Mouse (Mus musculus) 3T3-L1 (cell line): ENCODE results near the gene Arl4d.
A peak's percentile ranks its signal among the peaks of the same experiment; 100 is the strongest.
"Not testable (repeated sequence)": the region's sequence is repeated elsewhere in the genome, so short reads cannot be mapped to it uniquely, and the experiment has no call there.

ENCODE experiments used
- DNase-seq: peaks from one replicate; pipeline ENCODE4 v3.0.0-alpha.2; 2015; ENCODE audit warnings: low read depth, low spot score

Arl4d gene

GRCm38 (mm10) chr11:101664825-101665635 lies at the start of gene Arl4d:
TSS of gene Arl4d (plus strand) at chr11:101665541.
- DNase-seq, result peak; percentile 89

DNA sequence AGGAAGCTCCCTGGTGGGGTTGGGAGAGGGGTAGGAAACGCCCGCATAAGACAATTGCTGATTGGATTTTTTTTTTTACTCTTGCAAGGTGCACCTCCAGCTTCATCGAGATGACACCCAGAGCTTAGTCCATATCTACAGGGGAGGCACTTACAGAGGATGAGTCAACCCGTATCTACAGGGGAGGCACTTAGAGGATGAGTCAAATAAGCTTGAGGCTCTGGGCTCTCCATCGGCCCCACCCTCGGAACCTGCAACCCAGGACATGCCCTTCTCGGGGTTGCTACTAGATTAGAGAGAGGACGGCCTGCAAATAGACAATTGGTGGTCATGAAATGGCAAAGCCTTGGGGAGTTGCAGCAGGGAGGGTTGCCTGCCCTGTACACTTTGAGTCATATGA lies 49.2 kb upstream of the Arl4d start:
- no peak for DNase-seq

GRCm38 (mm10) chr11:101616948-101617767 lies 48.2 kb upstream of the Arl4d start:
- no peak for DNase-seq

GRCm38 (mm10) chr11:101617849-101618248 lies 47.5 kb upstream of the Arl4d start:
- peak; percentile 47 for DNase-seq

DNA sequence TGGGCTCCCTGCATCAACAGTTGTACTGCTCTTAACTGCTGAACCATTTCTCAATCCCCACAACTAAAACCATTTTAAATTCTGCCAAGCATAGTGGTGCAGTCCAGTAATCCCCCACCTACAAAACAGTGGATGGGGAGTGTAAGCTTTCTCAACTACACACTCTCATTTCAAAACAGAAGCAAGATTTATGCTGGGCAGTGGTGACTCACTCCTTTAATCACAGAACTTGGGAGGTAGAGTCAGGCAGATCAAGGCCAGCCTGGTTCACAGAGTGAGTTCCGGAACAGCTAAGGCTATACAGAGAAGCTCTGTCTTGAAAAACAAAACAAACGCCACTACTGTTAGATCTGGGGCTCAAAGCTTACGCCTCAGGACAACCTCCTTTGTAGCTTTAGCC lies 46.7 kb upstream of the Arl4d start:
- no peak for DNase-seq

DNA sequence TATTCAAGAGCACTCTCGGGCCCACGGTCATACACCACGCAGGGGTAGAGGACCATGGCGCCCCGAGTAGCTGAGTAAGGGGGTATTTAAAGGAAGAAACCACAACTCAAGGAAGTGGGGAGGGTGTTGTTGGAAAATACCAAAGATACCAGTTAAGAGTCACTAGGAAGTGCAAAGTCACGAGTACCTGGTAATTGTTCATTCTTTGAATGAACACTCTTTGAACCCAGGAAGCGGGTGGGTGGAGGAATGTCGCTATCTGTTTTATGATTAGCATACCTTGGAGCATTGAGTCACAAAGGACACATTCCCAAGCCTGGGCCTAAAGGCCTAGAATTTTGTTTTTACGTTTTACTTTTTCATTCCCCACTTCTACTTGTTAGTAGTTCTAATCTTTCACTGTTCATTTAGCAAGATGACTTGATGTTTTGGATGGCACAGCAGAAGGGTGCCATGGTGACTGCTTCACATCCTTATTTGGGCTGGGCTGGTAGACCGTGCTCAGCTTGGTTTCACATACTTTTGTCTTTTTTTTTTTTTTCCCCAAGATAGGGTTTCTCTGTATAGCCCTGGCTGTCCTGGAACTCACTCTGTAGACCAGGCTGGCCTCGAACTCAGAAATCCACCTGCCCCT lies 45.2 kb upstream of the Arl4d start:
- not testable (repeated sequence) for DNase-seq

DNA sequence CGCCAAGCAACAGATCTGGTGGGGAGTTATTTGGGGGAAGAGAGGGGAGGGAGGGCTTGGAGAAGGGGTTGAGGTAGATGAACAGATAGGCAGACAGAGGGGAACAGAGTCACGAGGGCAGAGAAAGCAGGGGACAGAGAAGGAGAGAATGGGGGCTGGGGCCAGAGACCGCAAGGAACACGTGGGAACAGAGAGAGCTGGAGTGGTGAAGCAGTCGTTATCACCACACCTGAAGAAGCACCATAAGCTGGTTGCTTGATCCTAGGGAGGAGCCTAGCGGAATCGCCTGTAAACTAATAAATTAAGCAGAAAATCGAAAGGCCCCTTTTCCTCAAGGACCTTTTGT lies 38.7 kb upstream of the Arl4d start:
- DNase-seq, result no peak

- DNase-seq, result peak; percentile 70
Measured at GRCm38 (mm10) chr11:101626995-101627856, 38.1 kb upstream of the Arl4d start, which contains the start of gene Rdm1. TSS of gene Rdm1 (plus strand) at chr11:101627195.

GRCm38 (mm10) chr11:101627857-101628559 lies 37.3 kb upstream of the Arl4d start:
- DNase-seq, result peak; percentile 89

GRCm38 (mm10) chr11:101628733-101629417 lies 36.5 kb upstream of the Arl4d start:
- peak; percentile 40 for DNase-seq

DNA sequence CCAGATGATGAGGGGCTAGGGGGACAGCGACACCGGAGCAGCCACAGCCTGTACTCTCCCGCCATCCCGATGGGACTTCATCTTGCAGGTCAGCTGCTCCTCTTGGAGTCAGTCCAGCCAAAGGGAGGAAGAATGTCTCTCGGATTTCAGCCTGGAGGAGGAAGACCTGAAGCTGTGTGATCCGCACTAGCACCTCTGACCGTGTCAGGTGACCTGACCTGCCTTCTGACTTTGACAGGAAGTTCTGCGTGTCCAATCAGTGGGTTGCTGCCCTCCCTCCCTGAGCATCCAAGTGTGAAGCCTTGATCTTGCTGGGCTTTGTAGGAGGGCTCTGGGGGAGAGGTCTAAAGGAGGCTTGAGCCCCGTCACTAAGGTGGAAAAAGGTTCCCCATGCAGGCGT lies 29.7 kb upstream of the Arl4d start:
- no peak for DNase-seq

GRCm38 (mm10) chr11:101639761-101640160 lies 25.6 kb upstream of the Arl4d start:
- no peak for DNase-seq

DNA sequence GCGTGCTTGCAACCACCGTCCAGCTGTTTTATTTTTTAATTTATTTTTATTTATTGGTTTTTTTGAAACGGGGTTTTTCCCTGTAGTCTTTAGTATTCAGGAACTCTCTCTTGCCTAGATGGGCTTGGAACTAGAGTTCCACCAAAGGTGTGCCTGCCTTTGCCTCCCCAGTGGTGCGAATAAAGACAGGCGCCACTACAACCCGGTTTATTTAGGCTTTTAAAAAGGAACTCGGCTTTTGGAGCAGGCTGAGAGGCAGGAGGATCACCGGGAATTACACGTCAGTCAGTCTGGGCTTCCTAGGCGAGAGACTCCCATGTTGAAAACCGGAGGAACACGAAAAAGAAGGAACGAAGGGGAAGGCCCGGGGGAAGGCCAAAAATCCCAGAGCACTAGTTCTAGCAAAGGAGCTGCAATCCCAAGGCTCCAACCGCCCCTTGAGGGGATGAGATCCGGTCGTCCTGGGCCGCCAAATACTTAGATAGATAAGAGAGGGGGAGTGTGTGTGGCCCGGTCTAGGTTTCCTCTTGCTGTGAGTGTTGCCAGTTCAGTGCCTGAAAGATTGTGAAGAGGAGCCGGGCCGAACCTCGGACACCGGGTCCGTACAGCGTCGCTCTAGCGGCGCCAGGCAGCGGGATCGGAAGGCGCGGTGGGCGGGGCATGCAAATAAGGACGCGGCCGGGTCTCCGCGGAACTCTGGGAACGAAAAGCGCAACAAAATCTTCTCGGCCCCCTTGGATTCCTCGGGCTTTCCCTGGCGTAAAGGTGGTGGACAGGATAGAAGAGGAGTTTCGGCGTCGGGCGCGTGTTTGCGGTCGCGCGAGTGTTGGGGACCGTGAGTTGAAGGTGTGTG lies 24.3 kb upstream of the Arl4d start:
- peak; percentile 80 for DNase-seq

DNA sequence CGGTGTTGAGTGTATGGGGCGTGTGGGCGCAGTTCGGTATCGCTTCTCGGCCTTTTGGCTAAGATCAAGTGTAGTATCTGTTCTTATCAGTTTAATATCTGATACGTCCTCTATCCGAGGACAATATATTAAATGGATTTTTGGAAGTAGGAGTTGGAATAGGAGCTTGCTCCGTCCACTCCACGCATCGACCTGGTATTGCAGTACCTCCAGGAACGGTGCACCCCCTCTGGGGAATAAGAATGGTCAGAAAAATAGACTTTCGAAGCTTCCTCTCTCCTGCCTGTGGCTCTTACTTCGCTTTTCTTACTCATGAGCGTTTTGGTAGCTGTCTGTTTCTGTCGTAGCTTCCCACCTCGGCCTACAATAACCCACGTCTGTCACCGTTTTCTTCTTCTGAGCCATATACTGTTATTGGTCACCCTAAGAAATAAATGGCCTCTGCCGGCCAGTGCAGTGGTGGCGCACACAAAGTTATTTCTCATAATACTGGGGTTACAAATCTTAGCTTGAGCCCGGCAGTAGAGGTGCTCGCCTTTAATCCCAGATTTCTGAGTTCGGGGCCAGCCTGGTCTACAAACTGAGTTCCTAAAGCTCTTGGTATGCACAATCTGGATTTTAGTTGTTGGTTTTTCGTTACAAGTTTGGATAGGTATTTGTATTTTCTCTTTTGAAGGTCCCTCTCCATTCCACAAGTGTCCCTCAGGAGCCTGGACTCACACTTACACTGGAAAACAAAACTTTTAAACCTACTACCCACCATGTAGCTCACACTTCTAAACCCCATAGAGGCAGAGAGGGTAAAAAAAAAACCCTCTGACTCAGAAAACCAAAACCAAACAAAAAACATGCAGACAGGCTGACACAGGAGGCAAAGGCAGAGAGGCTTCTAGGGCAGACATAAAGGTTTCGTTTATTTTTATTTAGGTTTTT lies 23.4 kb upstream of the Arl4d start:
- DNase-seq, result peak; percentile 99

- DNase-seq, result no peak
Measured at GRCm38 (mm10) chr11:101642931-101643330, 22.4 kb upstream of the Arl4d start.

GRCm38 (mm10) chr11:101644591-101644990 lies 20.8 kb upstream of the Arl4d start:
- DNase-seq, result peak; percentile 62

GRCm38 (mm10) chr11:101645043-101645410 lies 20.3 kb upstream of the Arl4d start:
- peak; percentile 89 for DNase-seq
